Mouse (Mus musculus) neural tube, postnatal 0 days (tissue): ENCODE data around the gene Pxt1. TPM values are rescaled to one million over a fixed set of nuclear protein-coding genes. Genes with fewer than 3 reads are reported as not detected.

Experiments
- polyA plus RNA-seq: library from polyadenylated mRNA; unstranded; fragments of >200 nt; fragmentation: Nextera tagmentation; extraction: Ambion mirVana; gene quantifications from 2 replicates; pipeline ENCODE4 v1.2.1, GENCODE M21; 2015

Pxt1 gene
- polyA plus RNA-seq = 0.23 TPM in 2 replicates

GRCm38 (mm10) chr17:28943740-28944139, at the start of gene Pxt1:
TSS of gene Pxt1 (minus strand) at chr17:28943840.

GRCm38 (mm10) chr17:28951831-28952799, 8.5 kb upstream of the Pxt1 start, which contains the start of gene Kctd20:
TSS of gene Kctd20 (plus strand) at chr17:28951950.

GRCm38 (mm10) chr17:28915060-28915628, 28.5 kb downstream of the Pxt1 start, which contains the start of gene 4930539E08Rik:
TSS of gene 4930539E08Rik (minus strand) at chr17:28915324.

Other genes with a start within 250 kb of the Pxt1 start
- gene AC170998.1, start 217.8 kb downstream of the Pxt1 start, polyA plus RNA-seq = 1.6 and 2.3 TPM in 2 replicates
- 0.73 and 1.0 TPM in 2 replicates for gene Mapk13, start 174.5 kb downstream of the Pxt1 start, polyA plus RNA-seq
- 6.2 and 7.4 TPM in 2 replicates for gene Brpf3, start 142.8 kb downstream of the Pxt1 start, polyA plus RNA-seq
- gene Pnpla1, start 85.4 kb downstream of the Pxt1 start, polyA plus RNA-seq = 0.10 and 0.12 TPM in 2 replicates
- 1.1 and 1.7 TPM in 2 replicates for gene 4930539E08Rik, start 28.5 kb downstream of the Pxt1 start, polyA plus RNA-seq
- 48.4 TPM in 2 replicates for gene Kctd20, start 8.1 kb upstream of the Pxt1 start, polyA plus RNA-seq
- 43.8 and 50.4 TPM in 2 replicates for gene Stk38, start 64.2 kb upstream of the Pxt1 start, polyA plus RNA-seq
- gene Srsf3, start 88.8 kb upstream of the Pxt1 start, polyA plus RNA-seq = 254 and 261 TPM in 2 replicates
- 201 and 212 TPM in 2 replicates for gene Cdkn1a, start 147.1 kb upstream of the Pxt1 start, polyA plus RNA-seq
- 0.15 TPM in 1 of 2 replicates, not detected in the other for gene Rab44, start 170.3 kb upstream of the Pxt1 start, polyA plus RNA-seq